Mouse (Mus musculus) olfactory bulb, adult 2 months (tissue): ENCODE data around the gene Aurkb. TPM values are rescaled to one million over a fixed set of nuclear protein-coding genes. Genes with fewer than 3 reads are reported as not detected.

Experiments used
- H3K27ac ChIP-seq: fragments of 200-500 bp; 2 replicates; pipeline ENCODE4 v1.5.1; 2012; ENCODE audit warnings: low read depth, low read length; ENCODE audit not compliant: insufficient read depth
- H3K4me1 ChIP-seq: fragments of 200-500 bp; 2 replicates; pipeline ENCODE4 v1.6.1; 2012; ENCODE audit warnings: low read length; ENCODE audit not compliant: control insufficient read depth, insufficient read depth
- H3K4me3 ChIP-seq: fragments of 200-500 bp; 2 replicates; pipeline ENCODE4 v1.5.1; 2012; ENCODE audit warnings: mild to moderate bottlenecking, low read depth, low read length, moderate library complexity; ENCODE audit not compliant: insufficient read depth
- CTCF ChIP-seq: fragments of 200-500 bp; IDR thresholded peaks from 2 replicates; pipeline ENCODE4 v1.5.1; 2012; ENCODE audit warnings: low read depth, mild to moderate bottlenecking, low read length, moderate library complexity; ENCODE audit not compliant: insufficient read depth
- POLR2A ChIP-seq: fragments of 200-500 bp; IDR thresholded peaks from 2 replicates; pipeline ENCODE4 v1.6.1; 2012; ENCODE audit warnings: mild to moderate bottlenecking, low read depth, low read length, moderate library complexity; ENCODE audit not compliant: insufficient read depth
- WGBS: fragments of 180-500 bp; shearing (Covaris S2); methylation state at CpG from one replicate; pipeline ENCODE4 v1.1.7; 2018; 5-methylcytosine and 5-hydroxymethylcytosine counted together
- polyA plus RNA-seq: library from polyadenylated mRNA; stranded (reverse); fragments of >200 nt; gene quantifications from 2 replicates; pipeline ENCODE4 v1.2.4, GENCODE M21; 2012; ENCODE audit warnings: low replicate concordance; ENCODE audit not compliant: missing spikeins, insufficient read depth, insufficient read length

Aurkb gene
- polyA plus RNA-seq, 1 experiment = not detected

DNA sequence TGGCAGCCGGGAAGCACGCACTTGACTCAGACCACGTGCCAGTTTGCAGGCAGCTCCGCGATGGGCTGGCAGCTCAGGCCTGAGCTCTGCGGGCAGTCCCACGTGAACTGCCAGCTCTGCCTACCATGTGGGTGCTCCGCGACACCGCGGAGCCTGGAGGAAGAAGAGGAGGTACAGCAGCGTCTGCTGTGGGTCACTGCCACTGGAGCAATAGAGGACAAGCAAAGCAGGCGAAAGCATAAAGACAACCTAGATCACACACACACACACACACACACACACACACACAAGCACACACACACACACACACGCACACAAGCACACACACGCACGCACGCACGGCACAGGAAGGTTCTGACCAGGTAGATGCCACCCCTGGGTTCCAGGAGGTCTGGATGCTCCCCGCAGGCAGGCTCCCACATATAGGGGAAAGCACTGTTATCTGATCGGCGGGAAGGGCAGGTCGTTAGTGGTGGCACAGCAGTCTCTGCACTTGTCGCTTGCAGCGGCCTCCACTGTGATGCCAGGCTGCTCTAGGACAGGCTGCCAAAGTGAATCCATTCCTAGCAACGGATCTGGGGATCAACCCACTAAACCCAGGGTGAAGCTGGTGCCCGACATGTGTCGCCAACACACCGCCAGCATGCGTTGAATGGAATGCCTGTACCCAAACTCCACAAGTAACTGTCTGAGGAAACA lies 20.9 kb downstream of the Aurkb start:
- Histone ChIP-seq H3K27ac (peak overlapping the region; percentile 13; the same call in 1 of the 2 replicates), H3K4me1 (peaks cover 26% of the 10 kb centered on the region), H3K4me3 (peak overlapping the region; percentile 42)
- 1% methylated on average over 29 of the region's 29 CpGs for WGBS
- TF ChIP-seq CTCF (no peak), POLR2A (no peak)

DNA sequence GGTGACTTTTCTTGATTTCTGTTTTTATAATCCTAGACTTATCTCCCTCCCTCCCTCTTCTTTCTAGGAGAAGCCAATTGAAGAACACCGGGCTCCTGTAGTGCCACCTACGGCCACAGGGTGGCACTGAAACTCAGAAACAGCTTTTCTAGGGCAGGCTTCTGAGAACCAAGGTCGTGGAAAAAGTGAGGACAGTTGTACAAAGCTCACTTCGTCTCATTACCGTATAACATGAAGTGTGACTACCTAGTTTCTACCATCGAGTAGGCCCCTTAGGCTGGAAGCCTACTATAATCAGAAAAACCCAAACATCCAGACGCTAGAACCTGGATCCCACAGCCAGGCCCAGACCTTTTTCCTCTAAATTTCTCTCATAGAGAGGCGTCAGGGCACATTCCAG lies 21.5 kb downstream of the Aurkb start:
- H3K4me1 ChIP-seq = peaks cover 23% of the 10 kb centered on the region
- no peak overlapping the region for H3K4me3 ChIP-seq
- TF ChIP-seq POLR2A = no peak
- TF ChIP-seq CTCF = no peak
- peak overlapping the region; percentile 33; the same call in 1 of the 2 replicates for H3K27ac ChIP-seq
- WGBS = 9% methylated on average over 8 of the region's 8 CpGs

DNA sequence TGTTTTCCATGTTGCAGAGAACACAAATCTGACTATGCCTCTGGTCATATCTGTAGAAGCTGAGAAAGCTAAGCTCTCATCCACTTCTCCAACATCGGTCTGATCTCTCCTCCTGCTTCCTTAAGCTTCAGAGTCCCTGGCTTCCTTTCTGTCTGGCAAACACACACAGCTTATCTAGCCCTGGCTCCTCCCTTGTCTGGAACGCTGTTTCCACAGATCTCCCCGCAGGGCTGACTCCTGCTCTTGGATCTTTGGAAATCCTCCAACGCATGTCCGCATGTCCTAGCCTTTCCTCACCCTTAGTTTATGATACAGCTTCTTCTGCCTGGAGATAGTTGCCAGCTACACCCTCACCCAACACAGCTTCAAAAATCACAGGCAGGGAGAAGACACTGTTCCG lies 22.2 kb downstream of the Aurkb start:
- H3K4me3 ChIP-seq = no peak overlapping the region
- TF ChIP-seq POLR2A (no peak), CTCF (no peak)
- H3K4me1 ChIP-seq = peaks cover 28% of the 10 kb centered on the region
- 49% methylated on average over 6 of the region's 6 CpGs for WGBS
- H3K27ac ChIP-seq = peak overlapping the region; percentile 46; the same call in 1 of the 2 replicates

DNA sequence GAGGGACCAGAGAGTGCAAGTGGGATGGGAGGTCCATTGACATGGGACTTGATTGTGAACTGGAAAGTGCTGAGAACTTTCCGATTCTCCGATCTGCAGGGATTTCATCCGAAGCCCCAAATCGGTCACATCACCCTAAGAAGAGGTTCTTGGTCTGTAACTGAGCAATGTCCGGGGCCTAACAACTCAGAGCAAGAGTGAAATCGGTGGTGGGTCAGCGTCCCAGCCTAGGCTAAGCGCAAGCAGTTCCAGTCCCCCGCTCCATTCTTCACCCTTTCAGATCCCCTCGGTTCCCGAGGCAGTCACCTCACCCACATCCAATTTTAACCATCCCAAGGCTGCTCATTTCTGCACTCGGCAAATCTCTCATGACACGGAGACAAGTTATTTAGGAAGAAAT lies 24.6 kb downstream of the Aurkb start:
- peaks cover 32% of the 10 kb centered on the region for H3K4me1 ChIP-seq
- H3K27ac ChIP-seq = peak overlapping the region; percentile 92
- TF ChIP-seq POLR2A (no peak), CTCF (no peak)
- under 1% methylated on average over 13 of the region's 13 CpGs for WGBS
- peak overlapping the region; percentile 52 for H3K4me3 ChIP-seq

DNA sequence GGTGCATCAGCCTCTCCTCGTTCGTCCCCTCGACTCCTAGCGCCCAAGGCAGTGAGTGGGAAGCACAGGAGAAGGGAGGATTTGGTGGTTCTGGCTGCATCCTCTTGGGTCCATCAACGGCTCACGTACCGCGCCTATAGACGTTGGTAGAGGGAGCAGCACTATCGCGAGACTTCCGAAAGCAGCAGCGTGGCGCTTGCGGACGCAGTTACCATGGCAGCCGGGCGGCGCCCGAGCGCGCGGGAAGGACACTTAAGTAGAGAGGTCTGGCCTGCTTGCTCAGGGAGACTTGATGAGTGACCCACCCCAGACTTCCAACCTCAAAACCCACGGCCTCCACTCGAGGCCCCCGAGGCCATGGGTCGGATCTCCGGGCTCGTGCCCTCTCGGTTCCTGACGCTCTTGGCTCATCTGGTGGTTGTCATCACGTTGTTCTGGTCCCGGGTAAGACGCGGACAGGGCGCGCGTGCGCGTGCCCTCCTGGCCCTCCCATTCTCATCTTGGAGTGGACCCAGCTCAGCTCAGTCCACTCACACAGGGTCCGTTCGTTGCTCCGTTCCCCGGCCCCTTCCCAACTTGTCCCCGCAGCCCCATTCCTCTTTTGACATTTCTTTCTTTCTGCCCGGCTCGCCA lies 25.3 kb downstream of the Aurkb start, which contains the start of gene Tmem107:
Tmem107 (plus strand) TSS at position 217 of the 633 bp plus-strand sequence.
- TF ChIP-seq POLR2A (peak; percentile 55; the same call in 1 of the 2 replicates), CTCF (no peak)
- Histone ChIP-seq H3K4me1 (peaks cover 32% of the 10 kb centered on the region), H3K4me3 (peak within 1 kb of the TSS; percentile 52), H3K27ac (peak within 1 kb of the TSS; percentile 92)
- WGBS = under 1% methylated on average over 47 of the region's 47 CpGs

DNA sequence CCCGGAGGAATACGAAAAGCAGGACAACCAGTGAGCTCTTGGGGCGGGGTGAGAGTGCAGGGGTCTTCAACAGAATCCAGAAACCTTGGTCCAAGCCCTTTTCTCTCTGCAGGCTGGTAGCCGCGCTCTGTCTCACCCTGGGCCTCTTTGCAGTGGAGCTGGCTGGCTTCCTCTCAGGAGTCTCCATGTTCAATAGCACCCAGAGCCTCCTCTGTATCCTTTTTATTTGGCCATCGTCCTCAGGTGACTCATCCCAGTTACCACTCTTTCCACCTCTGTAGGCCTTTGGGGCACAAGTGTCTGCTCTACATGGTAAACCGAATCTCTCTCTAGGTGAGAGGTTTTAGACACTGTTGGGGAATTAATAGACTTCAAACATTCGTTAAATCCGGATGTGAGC lies 25.8 kb downstream of the Aurkb start:
- no peak for TF ChIP-seq POLR2A
- TF ChIP-seq CTCF = no peak
- Histone ChIP-seq H3K27ac (peak overlapping the region; percentile 53), H3K4me3 (peak overlapping the region; percentile 52), H3K4me1 (peaks cover 28% of the 10 kb centered on the region)
- WGBS = 12% methylated on average over 9 of the region's 9 CpGs

DNA sequence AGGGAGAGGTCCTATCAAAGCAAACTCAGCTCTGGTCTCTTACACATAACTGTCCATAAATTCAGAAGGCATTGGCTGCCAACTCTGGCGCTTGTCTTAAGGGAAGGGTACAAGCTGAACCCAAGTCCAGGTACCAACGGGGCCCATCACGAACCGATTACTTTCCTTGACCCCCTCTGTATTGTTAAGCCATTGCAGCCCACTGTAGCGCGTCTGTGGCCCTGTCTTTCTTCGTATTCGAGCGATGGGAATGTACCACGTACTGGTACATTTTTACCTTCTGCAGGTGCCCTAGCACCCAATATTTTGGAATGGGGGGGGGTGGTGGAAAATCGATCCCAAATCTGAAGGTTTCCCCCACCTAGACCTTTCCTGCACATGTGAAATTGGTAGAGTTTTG lies 26.8 kb downstream of the Aurkb start:
- no peak overlapping the region for H3K4me3 ChIP-seq
- peak overlapping the region; percentile 7; the same call in 1 of the 2 replicates for H3K27ac ChIP-seq
- WGBS = 75% methylated on average over 11 of the region's 11 CpGs
- no peak for TF ChIP-seq POLR2A
- no peak for TF ChIP-seq CTCF
- H3K4me1 ChIP-seq = peaks cover 24% of the 10 kb centered on the region

DNA sequence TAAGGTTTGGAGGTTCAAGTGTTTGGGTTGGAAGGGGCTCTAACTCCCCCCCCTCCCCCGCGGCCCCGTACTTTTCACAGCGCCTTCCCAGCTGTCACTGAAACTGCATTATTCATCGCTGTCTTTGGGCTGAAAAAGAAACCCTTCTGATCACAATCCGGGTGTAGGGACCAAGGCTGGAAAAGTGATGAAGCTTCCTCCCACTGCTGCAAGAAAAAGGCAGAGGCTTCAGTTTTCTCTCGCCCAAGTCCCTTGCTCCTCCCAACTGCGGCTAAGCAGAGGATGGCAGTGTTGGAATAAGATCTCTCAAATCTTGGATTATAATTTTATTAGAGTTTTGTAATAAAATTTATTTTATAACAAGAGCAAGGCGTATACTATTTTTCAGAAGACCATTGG lies 27.2 kb downstream of the Aurkb start:
- WGBS = 2% methylated on average over 9 of the region's 9 CpGs
- Histone ChIP-seq H3K4me3 (peak overlapping the region; percentile 34), H3K27ac (peak overlapping the region; percentile 90), H3K4me1 (peaks cover 22% of the 10 kb centered on the region)
- TF ChIP-seq POLR2A (no peak), CTCF (no peak)
